Mouse (Mus musculus) E14TG2a.4 (cell line): ENCODE measurements at regions not wholly inside any gene's neighbourhood (a gene's known extent, or its start where the extent isn't known, plus 50 kb on each side); places are given as distances from the start of the nearest gene placed in this dataset.

Source experiments
- CTCF ChIP-seq: conservative IDR thresholded peaks from 2 replicates; pipeline ENCODE4 v1.5.1; 2014; ENCODE audit warnings: low read length
- NANOG ChIP-seq: IDR thresholded peaks from 2 replicates; pipeline ENCODE4 v1.6.1; 2014; ENCODE audit warnings: borderline replicate concordance, low read length, mixed read lengths
- POU5F1 ChIP-seq: IDR thresholded peaks from 2 replicates; pipeline ENCODE4 v1.6.1; 2014; ENCODE audit warnings: low read length, borderline replicate concordance

DNA sequence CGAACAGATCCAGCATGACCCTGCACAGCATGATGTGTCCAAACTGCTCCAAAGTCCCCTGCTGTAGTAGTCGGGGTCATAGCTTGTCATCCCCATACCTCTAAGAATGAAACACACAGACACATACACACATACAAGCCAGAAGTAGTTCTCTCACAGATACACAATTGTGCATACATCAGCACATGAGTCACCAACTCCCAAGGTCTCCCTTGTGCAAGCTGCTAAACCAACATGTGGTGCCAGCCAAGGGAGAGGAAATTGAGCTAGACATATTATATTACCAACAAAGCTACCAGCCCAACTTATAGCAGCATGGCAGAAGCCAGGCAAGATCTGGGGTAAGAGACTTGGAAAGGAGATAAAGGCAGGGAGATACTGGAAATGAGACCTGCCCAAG is 353.5 kb upstream of the Rgma start:
- TF ChIP-seq CTCF (no peak), POU5F1 (no peak), NANOG (no peak)
